Mouse (Mus musculus): ENCODE measurements at regions not wholly inside any gene's neighbourhood (a gene's known extent, or its start where the extent isn't known, plus 50 kb on each side); places are given as distances from the start of the nearest gene placed in this dataset.

DNA sequence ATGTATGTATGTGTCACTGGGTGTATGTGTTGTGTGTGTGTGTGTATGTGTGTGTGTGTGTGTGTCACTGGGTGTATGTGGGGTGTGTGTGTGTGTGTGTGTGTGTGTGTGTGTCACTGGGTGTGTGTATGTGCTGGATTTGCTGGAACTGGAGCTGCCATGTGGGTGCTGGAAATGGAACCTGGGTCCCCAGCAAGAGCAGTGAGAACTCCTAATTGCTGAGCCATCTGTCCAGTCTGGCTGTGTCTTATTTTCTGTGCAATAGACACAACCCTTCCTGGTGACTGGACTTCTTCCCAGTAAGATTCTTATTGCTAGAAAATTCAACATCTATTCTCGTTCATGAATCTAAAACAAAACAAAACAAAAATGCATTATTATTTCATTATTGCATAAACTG lies 119.8 kb upstream of the Foxn2 start:
- 72% methylated on average over 1 of the region's 1 CpGs for WGBS
- H3K4me2 ChIP-seq (ENCODE audit: low read length) = no peak overlapping the region
- ATAC-seq = no peak
- H3K9ac ChIP-seq (ENCODE audit: low read depth, low read length) = no peak overlapping the region
- no peak overlapping the region for H3K27ac ChIP-seq (ENCODE audit: low read depth, low read length)
- peaks cover 3% of the 10 kb centered on the region; the same call in 1 of the 2 replicates for H3K4me1 ChIP-seq (ENCODE audit: control insufficient read depth, insufficient read depth, low read depth, low read length)
- H3K27me3 ChIP-seq (replicated peaks; ENCODE audit: control insufficient read depth, insufficient read depth, low read length) = 0 out of 2 replicates have a peak, but pooled peaks cover 3% of the 10 kb centered on the region
- H3K36me3 ChIP-seq (ENCODE audit: control insufficient read depth, insufficient read depth, low read length) = no peaks in the 10 kb centered on the region
- H3K4me3 ChIP-seq (ENCODE audit: low read length) = no peak overlapping the region
- H3K9me3 ChIP-seq (ENCODE audit: control insufficient read depth, low read length) = no peaks in the 10 kb centered on the region

- H3K27me3 ChIP-seq (replicated peaks; ENCODE audit: control insufficient read depth, insufficient read depth, low read length) = 0 out of 2 replicates have a peak, but pooled peaks cover 3% of the 10 kb centered on the region
- H3K9me3 ChIP-seq (ENCODE audit: control insufficient read depth, low read length) = peaks cover 2% of the 10 kb centered on the region
- 19% methylated on average over 14 of the region's 14 CpGs for WGBS
- no peak overlapping the region for H3K4me3 ChIP-seq (ENCODE audit: low read length)
- H3K9ac ChIP-seq (ENCODE audit: low read depth, low read length) = no peak overlapping the region
- H3K27ac ChIP-seq (ENCODE audit: low read depth, low read length) = peak overlapping the region; percentile 44; the same call in 1 of the 2 replicates
- H3K4me2 ChIP-seq (ENCODE audit: low read length) = 0 out of 2 replicates have a peak overlapping the region, but pooled peaks have one; percentile 17
- no peaks in the 10 kb centered on the region for H3K36me3 ChIP-seq (ENCODE audit: control insufficient read depth, insufficient read depth, low read length)
- H3K4me1 ChIP-seq (ENCODE audit: control insufficient read depth, insufficient read depth, low read depth, low read length) = peaks cover 21% of the 10 kb centered on the region
- ATAC-seq = peak; percentile 41
These were observed 115.1 kb upstream of the Foxn2 start for GRCm38 (mm10) chr17:88325326-88325909.

- H3K4me1 ChIP-seq (ENCODE audit: control insufficient read depth, insufficient read depth, low read depth, low read length) = peaks cover 21% of the 10 kb centered on the region
- peak overlapping the region; percentile 20; the same call in 1 of the 2 replicates for H3K9ac ChIP-seq (ENCODE audit: low read depth, low read length)
- peaks cover 3% of the 10 kb centered on the region for H3K9me3 ChIP-seq (ENCODE audit: control insufficient read depth, low read length)
- H3K36me3 ChIP-seq (ENCODE audit: control insufficient read depth, insufficient read depth, low read length) = no peaks in the 10 kb centered on the region
- H3K27ac ChIP-seq (ENCODE audit: low read depth, low read length) = peak overlapping the region; percentile 44; the same call in 1 of the 2 replicates
- no peak overlapping the region for H3K4me3 ChIP-seq (ENCODE audit: low read length)
- 12% methylated on average over 12 of the region's 12 CpGs for WGBS
- H3K27me3 ChIP-seq (replicated peaks; ENCODE audit: control insufficient read depth, insufficient read depth, low read length) = 0 out of 2 replicates have a peak, but pooled peaks cover 3% of the 10 kb centered on the region
- peak; percentile 71 for ATAC-seq
- 0 out of 2 replicates have a peak overlapping the region, but pooled peaks have one; percentile 17 for H3K4me2 ChIP-seq (ENCODE audit: low read length)
These were observed 114.4 kb upstream of the Foxn2 start for GRCm38 (mm10) chr17:88325910-88326739.

- no peak overlapping the region for H3K4me2 ChIP-seq (ENCODE audit: low read length)
- H3K9ac ChIP-seq (ENCODE audit: low read depth, low read length) = no peak overlapping the region
- WGBS = 51% methylated on average over 4 of the region's 4 CpGs
- H3K4me1 ChIP-seq (ENCODE audit: control insufficient read depth, insufficient read depth, low read depth, low read length) = peaks cover 21% of the 10 kb centered on the region
- 0 out of 2 replicates have a peak, but pooled peaks cover 3% of the 10 kb centered on the region for H3K27me3 ChIP-seq (replicated peaks; ENCODE audit: control insufficient read depth, insufficient read depth, low read length)
- no peak overlapping the region for H3K27ac ChIP-seq (ENCODE audit: low read depth, low read length)
- peaks cover 3% of the 10 kb centered on the region for H3K9me3 ChIP-seq (ENCODE audit: control insufficient read depth, low read length)
- H3K36me3 ChIP-seq (ENCODE audit: control insufficient read depth, insufficient read depth, low read length) = no peaks in the 10 kb centered on the region
- no peak for ATAC-seq
- H3K4me3 ChIP-seq (ENCODE audit: low read length) = no peak overlapping the region
These were observed 113.8 kb upstream of the Foxn2 start for GRCm38 (mm10) chr17:88326740-88327123.

DNA sequence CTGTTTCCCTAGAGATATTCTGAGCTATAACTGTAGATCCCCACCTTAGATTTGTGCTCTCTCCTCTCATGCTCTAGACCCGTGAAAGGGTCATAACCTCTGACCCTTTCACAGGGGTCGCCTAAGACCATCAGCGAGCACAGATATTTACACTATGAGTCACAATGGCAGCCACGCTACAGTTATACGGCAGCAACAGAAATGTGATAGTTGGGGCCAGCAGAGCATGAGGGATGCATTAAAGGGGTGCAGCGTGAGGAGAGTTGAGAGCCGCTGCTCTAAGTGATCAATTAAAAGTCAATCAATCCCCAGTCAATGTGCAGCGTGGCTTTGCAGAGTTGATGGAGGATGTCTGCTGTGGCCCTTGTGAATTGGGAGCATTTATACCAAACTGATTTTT lies 112.7 kb upstream of the Foxn2 start:
- H3K36me3 ChIP-seq (ENCODE audit: control insufficient read depth, insufficient read depth, low read length) = no peaks in the 10 kb centered on the region
- peaks cover 3% of the 10 kb centered on the region for H3K9me3 ChIP-seq (ENCODE audit: control insufficient read depth, low read length)
- no peak for ATAC-seq
- H3K4me1 ChIP-seq (ENCODE audit: control insufficient read depth, insufficient read depth, low read depth, low read length) = peaks cover 21% of the 10 kb centered on the region
- 35% methylated on average over 8 of the region's 8 CpGs for WGBS
- H3K4me2 ChIP-seq (ENCODE audit: low read length) = no peak overlapping the region
- 0 out of 2 replicates have a peak, but pooled peaks cover 3% of the 10 kb centered on the region for H3K27me3 ChIP-seq (replicated peaks; ENCODE audit: control insufficient read depth, insufficient read depth, low read length)
- H3K27ac ChIP-seq (ENCODE audit: low read depth, low read length) = no peak overlapping the region; the same call in 1 of the 2 replicates
- no peak overlapping the region for H3K9ac ChIP-seq (ENCODE audit: low read depth, low read length)
- no peak overlapping the region for H3K4me3 ChIP-seq (ENCODE audit: low read length)

- no peak for ATAC-seq
- WGBS = 13% methylated on average over 8 of the region's 8 CpGs
- Histone ChIP-seq H3K27ac (ENCODE audit: low read depth, low read length) (no peak overlapping the region), H3K9ac (ENCODE audit: low read depth, low read length) (no peak overlapping the region), H3K4me3 (ENCODE audit: low read length) (no peak overlapping the region), H3K4me2 (ENCODE audit: low read length) (no peak overlapping the region), H3K4me1 (ENCODE audit: control insufficient read depth, insufficient read depth, low read depth, low read length) (peaks cover 21% of the 10 kb centered on the region), H3K9me3 (ENCODE audit: control insufficient read depth, low read length) (peaks cover 3% of the 10 kb centered on the region), H3K27me3 (replicated peaks; ENCODE audit: control insufficient read depth, insufficient read depth, low read length) (0 out of 2 replicates have a peak, but pooled peaks cover under 1% of the 10 kb centered on the region), H3K36me3 (ENCODE audit: control insufficient read depth, insufficient read depth, low read length) (no peaks in the 10 kb centered on the region)
These were observed 111.7 kb upstream of the Foxn2 start for GRCm38 (mm10) chr17:88328807-88329206.

- no peak overlapping the region for H3K27ac ChIP-seq (ENCODE audit: low read depth, low read length)
- no peaks in the 10 kb centered on the region for H3K27me3 ChIP-seq (replicated peaks; ENCODE audit: control insufficient read depth, insufficient read depth, low read length)
- H3K4me1 ChIP-seq (ENCODE audit: control insufficient read depth, insufficient read depth, low read depth, low read length) = peaks cover 21% of the 10 kb centered on the region
- no peak overlapping the region for H3K9ac ChIP-seq (ENCODE audit: low read depth, low read length)
- 44% methylated on average over 9 of the region's 9 CpGs for WGBS
- H3K36me3 ChIP-seq (ENCODE audit: control insufficient read depth, insufficient read depth, low read length) = no peaks in the 10 kb centered on the region
- no peak overlapping the region for H3K4me2 ChIP-seq (ENCODE audit: low read length)
- ATAC-seq = 0 out of 2 replicates have a peak, but pooled peaks have one; percentile 27
- peaks cover 3% of the 10 kb centered on the region for H3K9me3 ChIP-seq (ENCODE audit: control insufficient read depth, low read length)
- H3K4me3 ChIP-seq (ENCODE audit: low read length) = no peak overlapping the region
These were observed 110.8 kb upstream of the Foxn2 start for GRCm38 (mm10) chr17:88329715-88330114.

DNA sequence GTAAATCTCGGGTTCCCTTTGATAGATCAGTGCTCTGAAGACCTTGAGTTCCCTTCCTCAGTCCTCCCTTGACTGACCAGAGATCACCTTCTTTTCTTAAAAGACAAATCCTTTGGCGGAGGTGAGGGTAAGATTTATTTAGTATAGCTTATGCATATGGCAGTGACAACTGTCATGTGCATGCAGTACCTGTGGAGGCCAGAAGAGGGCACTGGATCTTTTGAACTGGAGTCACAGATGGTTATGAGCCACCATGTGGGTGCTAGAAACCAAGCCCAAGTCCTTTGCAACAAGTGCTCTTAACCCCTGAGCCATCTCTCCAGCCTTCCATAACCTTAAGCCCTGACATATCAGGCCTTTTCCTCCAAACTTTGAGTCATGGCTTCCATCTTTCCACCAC lies 110.4 kb upstream of the Foxn2 start:
- no peak for ATAC-seq
- H3K4me1 ChIP-seq (ENCODE audit: control insufficient read depth, insufficient read depth, low read depth, low read length) = peaks cover 21% of the 10 kb centered on the region
- no peak overlapping the region for H3K4me3 ChIP-seq (ENCODE audit: low read length)
- H3K27me3 ChIP-seq (replicated peaks; ENCODE audit: control insufficient read depth, insufficient read depth, low read length) = no peaks in the 10 kb centered on the region
- H3K36me3 ChIP-seq (ENCODE audit: control insufficient read depth, insufficient read depth, low read length) = no peaks in the 10 kb centered on the region
- H3K4me2 ChIP-seq (ENCODE audit: low read length) = no peak overlapping the region
- no peak overlapping the region for H3K27ac ChIP-seq (ENCODE audit: low read depth, low read length)
- 72% methylated on average over 2 of the region's 2 CpGs for WGBS
- peaks cover 3% of the 10 kb centered on the region for H3K9me3 ChIP-seq (ENCODE audit: control insufficient read depth, low read length)
- H3K9ac ChIP-seq (ENCODE audit: low read depth, low read length) = no peak overlapping the region

DNA sequence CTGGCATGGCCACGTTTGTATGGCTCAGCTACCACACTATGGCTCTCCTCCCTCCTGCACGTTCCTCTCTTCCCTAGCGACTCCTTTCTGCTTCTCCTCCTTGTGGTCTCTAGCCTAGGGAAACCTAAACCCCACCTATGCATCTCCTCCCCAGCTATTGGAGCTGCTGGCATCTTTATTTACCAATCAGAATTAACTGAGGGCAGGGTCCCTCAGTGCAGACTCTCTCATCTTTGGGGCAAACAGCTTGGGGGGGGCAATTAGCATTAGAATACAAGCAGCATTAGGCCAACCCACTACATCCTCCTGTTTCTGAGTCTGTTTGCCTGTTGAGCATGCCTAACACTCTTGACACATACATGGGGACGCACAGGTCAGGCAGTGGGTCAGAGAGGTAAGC lies 106.7 kb upstream of the Foxn2 start:
- no peak overlapping the region for H3K4me2 ChIP-seq (ENCODE audit: low read length)
- H3K9me3 ChIP-seq (ENCODE audit: control insufficient read depth, low read length) = peaks cover 3% of the 10 kb centered on the region
- no peaks in the 10 kb centered on the region for H3K36me3 ChIP-seq (ENCODE audit: control insufficient read depth, insufficient read depth, low read length)
- H3K27me3 ChIP-seq (replicated peaks; ENCODE audit: control insufficient read depth, insufficient read depth, low read length) = no peaks in the 10 kb centered on the region
- H3K4me1 ChIP-seq (ENCODE audit: control insufficient read depth, insufficient read depth, low read depth, low read length) = peaks cover 5% of the 10 kb centered on the region
- ATAC-seq = no peak
- no peak overlapping the region for H3K9ac ChIP-seq (ENCODE audit: low read depth, low read length)
- no peak overlapping the region for H3K27ac ChIP-seq (ENCODE audit: low read depth, low read length)
- WGBS = 52% methylated on average over 4 of the region's 4 CpGs
- H3K4me3 ChIP-seq (ENCODE audit: low read length) = no peak overlapping the region
